Mouse (Mus musculus): ENCODE results near the gene Ssc5d.

Ssc5d gene

DNA sequence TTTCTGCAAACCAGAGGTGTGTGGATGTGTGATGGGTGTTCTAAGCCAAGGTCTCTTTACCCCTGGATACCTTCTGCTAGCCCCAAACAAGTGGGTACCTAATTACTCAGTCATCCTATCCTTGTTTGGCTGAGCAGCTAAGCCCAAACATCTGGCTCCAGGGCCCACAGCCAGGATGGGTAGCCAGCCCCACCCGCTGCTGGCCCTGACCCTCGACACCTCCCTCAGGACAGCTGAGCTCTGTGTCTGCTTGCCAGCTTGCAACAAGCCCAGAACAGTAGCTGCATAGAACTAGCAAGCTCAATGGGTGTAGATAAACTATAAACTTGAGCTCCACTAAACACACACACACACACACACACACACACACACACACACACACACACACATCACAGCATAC is 22.3 kb downstream of the Ssc5d start:
- DNase-seq (ENCODE audit: low read depth, low spot score): no peak

GRCm38 (mm10) chr7:4948386-4948785 is 22.8 kb downstream of the Ssc5d start:
- no peak for DNase-seq (ENCODE audit: low read depth, low spot score)

GRCm38 (mm10) chr7:4950561-4951342 is 25.2 kb downstream of the Ssc5d start:
- DNase-seq (ENCODE audit: low read depth, low spot score): no peak

GRCm38 (mm10) chr7:4953815-4954445 is 28.3 kb downstream of the Ssc5d start:
- no peak for DNase-seq (ENCODE audit: low read depth, low spot score)

DNA sequence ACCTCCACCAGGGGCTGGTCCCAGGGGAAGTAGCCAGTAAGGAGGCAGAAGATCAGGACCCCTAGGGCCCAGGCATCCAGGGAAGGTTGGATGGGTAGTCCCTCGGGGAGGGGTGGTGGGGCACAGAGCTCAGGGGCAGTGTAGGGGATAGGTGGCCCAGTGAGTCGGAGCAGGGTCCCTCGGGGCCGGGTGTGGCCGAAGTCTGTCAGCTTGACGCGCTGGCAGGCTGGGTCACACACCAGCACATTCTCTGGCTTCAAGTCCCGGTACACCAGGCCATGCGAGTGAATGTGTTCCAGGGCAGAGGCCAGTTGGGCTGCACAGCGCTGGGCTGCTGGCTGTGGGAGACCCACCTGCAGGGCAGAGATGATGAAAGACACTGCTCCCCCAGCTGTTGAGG is 31.8 kb downstream of the Ssc5d start:
- DNase-seq (ENCODE audit: low read depth, low spot score): no peak

- DNase-seq (ENCODE audit: low read depth, low spot score): no peak
Observed at GRCm38 (mm10) chr7:4963527-4963926, 37.9 kb downstream of the Ssc5d start.

GRCm38 (mm10) chr7:4964272-4964671 is 38.7 kb downstream of the Ssc5d start, which contains the start of gene Sbk2:
Sbk2 (minus strand) TSS chr7:4964406.
- DNase-seq (ENCODE audit: low read depth, low spot score): peak; percentile 87

DNA sequence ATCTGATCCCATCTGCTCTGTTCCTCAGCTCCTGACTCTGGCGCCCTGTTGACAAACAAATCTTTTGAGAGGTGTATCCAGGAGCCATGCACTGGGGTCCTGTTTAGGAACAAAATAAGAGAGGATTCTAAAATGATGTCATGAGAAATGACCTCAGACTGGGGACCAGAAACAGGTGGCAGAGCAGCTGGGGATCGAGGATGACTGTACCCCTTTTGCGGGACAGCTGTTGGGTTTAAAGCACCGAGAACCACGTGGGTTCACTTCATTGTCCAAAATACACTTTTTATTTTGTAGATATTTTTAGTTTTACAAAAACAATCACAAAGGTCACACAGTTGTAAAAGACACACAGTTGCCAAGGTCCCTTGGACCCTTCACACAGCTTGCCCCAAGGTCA is 39.4 kb downstream of the Ssc5d start:
- DNase-seq (ENCODE audit: low read depth, low spot score): no peak

- no peak for DNase-seq (ENCODE audit: low read depth, low spot score)
Observed at GRCm38 (mm10) chr7:4971068-4971467, 45.5 kb downstream of the Ssc5d start, which contains the start of gene Sbk3. Sbk3 (minus strand) TSS chr7:4971168.

GRCm38 (mm10) chr7:4971710-4972109 is 46.1 kb downstream of the Ssc5d start:
- no peak for DNase-seq (ENCODE audit: low read depth, low spot score)

GRCm38 (mm10) chr7:4972321-4973047 is 46.9 kb downstream of the Ssc5d start:
- no peak for DNase-seq (ENCODE audit: low read depth, low spot score)

GRCm38 (mm10) chr7:4975455-4975854 is 49.9 kb downstream of the Ssc5d start:
- DNase-seq (ENCODE audit: low read depth, low spot score): no peak

- peak; percentile 62 for DNase-seq (ENCODE audit: low read depth, low spot score)
Observed at GRCm38 (mm10) chr7:4976832-4977231, 51.2 kb downstream of the Ssc5d start.

- no peak for DNase-seq (ENCODE audit: low read depth, low spot score)
Observed at GRCm38 (mm10) chr7:4988250-4988649, 62.7 kb downstream of the Ssc5d start.

GRCm38 (mm10) chr7:4993347-4993998 is 67.9 kb downstream of the Ssc5d start:
- no peak for DNase-seq (ENCODE audit: low read depth, low spot score)

- DNase-seq (ENCODE audit: low read depth, low spot score): no peak
Observed at GRCm38 (mm10) chr7:4993999-4994788, 68.6 kb downstream of the Ssc5d start.

All from ES-CJ7 (cell line).